Comparison of ENCODE assay signal across 11 mouse cellular contexts in the genomic region with DNA sequence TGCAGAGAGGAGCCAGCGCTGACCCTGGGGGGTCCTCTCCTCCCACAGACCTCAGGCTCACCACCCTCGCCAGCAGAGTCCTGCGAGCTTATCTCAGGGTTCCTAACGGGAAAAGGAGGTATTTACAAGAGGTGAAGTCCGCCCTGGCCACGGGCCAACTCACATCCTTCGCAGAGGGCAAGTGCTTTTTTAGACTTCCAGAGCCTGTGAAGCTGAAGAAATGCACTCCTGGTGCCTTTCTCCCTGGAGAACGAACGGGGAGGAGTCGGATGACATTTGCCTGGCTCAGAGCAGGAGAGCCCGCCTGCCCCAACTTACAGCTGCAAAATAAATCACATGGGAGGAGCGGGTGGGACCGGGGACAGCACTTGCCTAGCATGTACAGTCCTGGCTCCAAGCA. TPM values are rescaled to one million over a fixed set of nuclear protein-coding genes. Genes with fewer than 3 reads are reported as not detected.
DNase-seq lines count a peak whose midpoint lies in the region; ATAC-seq and TF ChIP-seq lines count a peak whose summit lies in the region.
"Had no signal": no experiment of that assay in that cellular context is flagged by ENCODE, and none has a peak within 500 bp of the region (broad histone marks: within the 10 kb centered on the region; RNA-seq: fewer than 3 reads in every experiment).

No protein-coding gene starts in this region.

- H3K9me3 ChIP-seq in neural tube, embryonic 14.5 days (ENCODE audit: control insufficient read depth, low read length) = no peaks in the 10 kb centered on the region
- no peaks in the 10 kb centered on the region for H3K9me3 ChIP-seq in neural tube, embryonic 15.5 days (replicated peaks)
- no peaks in the 10 kb centered on the region for H3K9me3 ChIP-seq in stomach, embryonic 14.5 days (ENCODE audit: control insufficient read depth, low read depth, low read length)
- no peaks in the 10 kb centered on the region for H3K9me3 ChIP-seq in forebrain, embryonic 10.5 days
- H3K9me3 ChIP-seq: embryonic facial prominence, embryonic 15.5 days; lung, embryonic 15.5 days had no signal

- no peaks in the 10 kb centered on the region for H3K4me1 ChIP-seq in neural tube, embryonic 14.5 days (ENCODE audit: control insufficient read depth, insufficient read depth, low read length)
- H3K4me1 ChIP-seq in neural tube, embryonic 15.5 days = peaks cover 15% of the 10 kb centered on the region
- H3K4me1 ChIP-seq in kidney, adult 2 months (ENCODE audit: control insufficient read depth, insufficient read depth, low read length) = no peaks in the 10 kb centered on the region
- peaks cover 23% of the 10 kb centered on the region for H3K4me1 ChIP-seq in stomach, embryonic 14.5 days (ENCODE audit: control insufficient read depth, insufficient read depth, low read length)
- peaks cover 18% of the 10 kb centered on the region for H3K4me1 ChIP-seq in forebrain, embryonic 10.5 days

- no peak overlapping the region for H3K27ac ChIP-seq in neural tube, embryonic 14.5 days (ENCODE audit: low read depth, low read length)
- no peak overlapping the region for H3K27ac ChIP-seq in neural tube, embryonic 15.5 days (replicated peaks)
- no peak overlapping the region for H3K27ac ChIP-seq in kidney, adult 2 months (ENCODE audit: insufficient read depth, low read depth, low read length)
- H3K27ac ChIP-seq in stomach, embryonic 14.5 days (ENCODE audit: low read length) = peak overlapping the region; percentile 59; the same call in 1 of the 2 replicates
- H3K27ac ChIP-seq in forebrain, embryonic 10.5 days = no peak overlapping the region
- H3K27ac ChIP-seq: embryonic facial prominence, embryonic 15.5 days; lung, embryonic 15.5 days had no signal

- peak; percentile 54 for DNase-seq in gastrocnemius, postnatal 10 days
- peak; percentile 60 for DNase-seq in kidney, adult 2 months
- no peak for DNase-seq in layer of hippocampus, postnatal 25 days (ENCODE audit: extremely low spot score in 1 of 2, low spot score in 1 of 2)
- no peak for DNase-seq in forebrain, embryonic 10.5 days (ENCODE audit: extremely low spot score, low spot score)

- TF ChIP-seq CTCF in kidney, adult 2 months (conservative IDR thresholded peaks at IDR 0.05; ENCODE audit: insufficient read depth, insufficient read length, low read depth, low read length) = no peak

- no peak for TF ChIP-seq POLR2A in kidney, adult 2 months (IDR thresholded peaks at IDR 0.05; ENCODE audit: low read depth, low read length)

- no peak overlapping the region for H3K4me3 ChIP-seq in neural tube, embryonic 14.5 days (ENCODE audit: low read depth, low read length)
- no peak overlapping the region for H3K4me3 ChIP-seq in neural tube, embryonic 15.5 days (replicated peaks)
- H3K4me3 ChIP-seq in kidney, adult 2 months (ENCODE audit: insufficient read depth, low read depth, low read length) = no peak overlapping the region
- H3K4me3 ChIP-seq in stomach, embryonic 14.5 days (ENCODE audit: low read depth, low read length) = no peak overlapping the region
- no peak overlapping the region for H3K4me3 ChIP-seq in forebrain, embryonic 10.5 days
- H3K4me3 ChIP-seq: embryonic facial prominence, embryonic 15.5 days; lung, embryonic 15.5 days had no signal

- no peaks in the 10 kb centered on the region for H3K27me3 ChIP-seq in neural tube, embryonic 14.5 days (ENCODE audit: control insufficient read depth, insufficient read depth, low read length)
- H3K27me3 ChIP-seq in neural tube, embryonic 15.5 days (replicated peaks) = peaks cover 10% of the 10 kb centered on the region
- no peaks in the 10 kb centered on the region for H3K27me3 ChIP-seq in kidney, adult 2 months (replicated peaks; ENCODE audit: control insufficient read depth, insufficient read depth, low read length)
- no peaks in the 10 kb centered on the region for H3K27me3 ChIP-seq in stomach, embryonic 14.5 days (ENCODE audit: control insufficient read depth, insufficient read depth, low read length)
- peaks cover 69% of the 10 kb centered on the region for H3K27me3 ChIP-seq in forebrain, embryonic 10.5 days (ENCODE audit: poor library complexity, severe bottlenecking)

- no peaks in the 10 kb centered on the region for H3K36me3 ChIP-seq in neural tube, embryonic 14.5 days (ENCODE audit: control insufficient read depth, insufficient read depth, low read length)
- no peaks in the 10 kb centered on the region for H3K36me3 ChIP-seq in neural tube, embryonic 15.5 days
- no peaks in the 10 kb centered on the region for H3K36me3 ChIP-seq in kidney, adult 2 months (ENCODE audit: control insufficient read depth, insufficient read depth, low read length)
- H3K36me3 ChIP-seq in stomach, embryonic 14.5 days (ENCODE audit: control insufficient read depth, insufficient read depth, low read length) = no peaks in the 10 kb centered on the region
- no peaks in the 10 kb centered on the region for H3K36me3 ChIP-seq in forebrain, embryonic 10.5 days (replicated peaks)
- H3K36me3 ChIP-seq: embryonic facial prominence, embryonic 15.5 days; lung, embryonic 15.5 days had no signal

- no peak overlapping the region for H3K9ac ChIP-seq in neural tube, embryonic 14.5 days (replicated peaks; ENCODE audit: low read depth, low read length)
- H3K9ac ChIP-seq in neural tube, embryonic 15.5 days (replicated peaks) = no peak overlapping the region
- H3K9ac ChIP-seq in stomach, embryonic 14.5 days (replicated peaks; ENCODE audit: low read depth, low read length) = no peak overlapping the region
- H3K9ac ChIP-seq: embryonic facial prominence, embryonic 15.5 days; lung, embryonic 15.5 days had no signal

- 32% methylated on average over 13 of the region's 13 CpGs for WGBS in neural tube, embryonic 14.5 days
- WGBS in neural tube, embryonic 15.5 days = 25% methylated on average over 13 of the region's 13 CpGs
- WGBS in kidney, adult 2 months = 11% methylated on average over 13 of the region's 13 CpGs
- WGBS in stomach, embryonic 14.5 days = 9% methylated on average over 13 of the region's 13 CpGs
- 61% methylated on average over 13 of the region's 13 CpGs for WGBS in forebrain, embryonic 10.5 days

- H3K4me2 ChIP-seq in neural tube, embryonic 14.5 days (ENCODE audit: low read depth, low read length) = no peak overlapping the region
- no peak overlapping the region for H3K4me2 ChIP-seq in neural tube, embryonic 15.5 days
- H3K4me2 ChIP-seq in stomach, embryonic 14.5 days (replicated peaks; ENCODE audit: low read depth, low read length) = no peak overlapping the region
- H3K4me2 ChIP-seq: embryonic facial prominence, embryonic 15.5 days; lung, embryonic 15.5 days had no signal

- ATAC-seq in neural tube, embryonic 14.5 days (ENCODE audit: low read depth) = peak; percentile 58; the same call in 1 of the 2 replicates
- ATAC-seq in neural tube, embryonic 15.5 days (ENCODE audit: low FRiP score) = no peak
- peak; percentile 43; the same call in 1 of the 2 replicates for ATAC-seq in stomach, embryonic 14.5 days (ENCODE audit: insufficient number of reproducible peaks, insufficient read depth, low FRiP score, low read depth)
- ATAC-seq in CD4-positive, CD25-positive, alpha-beta regulatory T cell, adult 4 months = no peak

RNA-seq across cellular contexts. Expression of gene Foxf1, which starts 56.4 kb away (rescaled TPM):
- polyA plus RNA-seq in neural tube, embryonic 14.5 days (2014; fragmentation: Nextera tagmentation; extraction: Ambion mirVana) = 0.16 and 1.3 TPM in 2 replicates
- 1.6 and 15.7 TPM in 2 replicates for polyA plus RNA-seq in neural tube, embryonic 15.5 days (2015; fragmentation: Nextera tagmentation; extraction: Ambion mirVana)
- total RNA-seq in gastrocnemius, postnatal 10 days (2021) = under 1 TPM; 0.16 to 0.27 TPM
- polyA plus RNA-seq in kidney, adult 2 months (2012; rRNA removed) = 0.52 and 0.69 TPM in 2 replicates
- polyA plus RNA-seq in stomach, embryonic 14.5 days (2014; fragmentation: Nextera tagmentation; extraction: Ambion mirVana) = 147 and 163 TPM in 2 replicates
- 1 to 10 TPM in 1 of 2 experiments, under 1 TPM in 1; 0.87 to 1.0 TPM for total RNA-seq in layer of hippocampus, postnatal 25 days (2021)
- under 1 TPM in 1 of 2 experiments, not detected in 1; 0.22 TPM for polyA plus RNA-seq in CD4-positive, CD25-positive, alpha-beta regulatory T cell, adult 4 months (2017; shearing (Covaris generic))
- 2.5 and 2.9 TPM in 2 replicates for polyA plus RNA-seq in forebrain, embryonic 10.5 days (2016; fragmentation: Nextera tagmentation; extraction: Ambion mirVana)
- total RNA-seq: MEL had no signal

Comparison
In these comparisons a context has a peak if more than half of its experiments do, and no peak if none do; other contexts are left out.
1. ATAC-seq: peak in neural tube, embryonic 14.5 days (single experiment) and stomach, embryonic 14.5 days (single experiment); none in neural tube, embryonic 15.5 days (single experiment) and CD4-positive, CD25-positive, alpha-beta regulatory T cell, adult 4 months (single experiment).
2. DNase-seq: peak in gastrocnemius, postnatal 10 days (single experiment) and kidney, adult 2 months (single experiment); none in layer of hippocampus, postnatal 25 days (0 of 2) and forebrain, embryonic 10.5 days (single experiment).